Mouse (Mus musculus): Measurements from ENCODE around the gene Scyl3. TPM values are rescaled to one million over a fixed set of nuclear protein-coding genes. Genes with fewer than 3 reads are reported as not detected.
A peak's percentile ranks its signal among the peaks of the same experiment; 100 is the strongest.

Scyl3 gene
- total RNA-seq, 2 experiments from 2014 or later = 3.2 to 3.8 TPM

DNA sequence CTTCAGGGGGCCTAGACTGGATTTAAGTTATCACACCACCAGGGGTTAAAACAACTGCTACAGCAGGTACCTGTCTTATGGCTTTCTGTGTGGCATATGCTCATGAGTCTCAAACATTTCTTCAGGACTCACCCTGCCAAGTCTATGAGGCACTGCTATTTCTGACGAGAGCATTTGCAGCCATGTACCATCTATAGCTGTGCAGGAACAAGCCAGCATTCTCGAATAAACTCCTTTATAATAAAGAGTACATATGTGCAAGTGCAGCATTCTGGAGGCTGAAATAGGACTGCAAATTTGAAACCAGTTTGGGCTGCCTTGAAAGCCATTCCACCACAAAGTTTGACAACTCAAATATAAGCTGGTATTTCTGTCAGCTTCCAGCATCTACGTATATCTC is 29.1 kb downstream of the Scyl3 start:
- no peak for DNase-seq (ENCODE audit: low spot score)

DNA sequence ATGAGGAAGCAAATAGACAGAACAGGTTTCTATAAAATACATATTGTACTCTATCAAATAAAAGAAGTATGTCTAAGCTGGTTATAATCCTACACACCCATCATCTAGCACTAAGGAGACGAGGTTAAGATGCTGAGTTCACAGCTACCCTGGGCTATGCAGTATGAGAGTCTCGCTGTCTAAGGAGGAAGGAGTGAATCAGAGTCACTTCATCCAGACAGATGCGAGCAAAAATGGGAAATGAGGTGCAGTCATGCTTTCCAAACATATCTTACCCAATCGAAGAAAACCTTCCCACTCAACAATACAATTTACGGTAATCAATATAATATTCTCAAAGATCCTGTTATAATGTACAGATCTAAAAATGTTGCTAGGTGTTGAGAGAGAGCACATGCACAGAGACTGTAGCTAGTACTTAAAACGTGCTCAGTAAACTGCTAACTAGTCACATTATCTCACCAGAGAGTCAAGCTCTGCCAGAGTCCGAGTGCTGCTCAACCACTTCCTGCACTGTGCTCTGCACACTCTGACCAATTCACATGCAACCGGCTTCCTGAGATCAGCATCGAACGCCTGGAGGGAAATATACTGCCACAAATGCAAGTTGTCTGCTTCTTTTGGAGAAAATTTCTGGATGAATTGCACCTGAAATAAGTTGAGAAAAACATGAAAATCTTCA is 35.2 kb downstream of the Scyl3 start:
- DNase-seq (ENCODE audit: low spot score) = no peak

DNA sequence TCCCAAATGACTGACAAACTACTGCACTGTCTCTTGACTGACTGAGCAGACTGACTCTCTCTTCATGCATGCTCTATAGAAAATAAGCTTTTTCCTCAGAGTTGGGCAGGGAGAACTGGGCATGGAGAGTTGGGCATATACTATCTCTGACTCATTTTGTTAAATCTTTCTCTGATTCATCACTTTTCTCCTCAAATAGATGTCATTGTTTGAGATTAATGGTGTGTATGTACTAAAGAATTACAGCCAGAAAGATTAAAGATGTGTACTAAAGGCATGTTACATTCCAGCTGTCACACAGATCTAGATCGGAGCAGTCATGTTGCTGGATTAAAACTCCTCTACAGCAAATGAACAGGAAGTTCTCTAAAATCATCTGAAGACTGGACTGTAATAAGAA is 45.6 kb downstream of the Scyl3 start:
- DNase-seq (ENCODE audit: low spot score) = no peak

DNA sequence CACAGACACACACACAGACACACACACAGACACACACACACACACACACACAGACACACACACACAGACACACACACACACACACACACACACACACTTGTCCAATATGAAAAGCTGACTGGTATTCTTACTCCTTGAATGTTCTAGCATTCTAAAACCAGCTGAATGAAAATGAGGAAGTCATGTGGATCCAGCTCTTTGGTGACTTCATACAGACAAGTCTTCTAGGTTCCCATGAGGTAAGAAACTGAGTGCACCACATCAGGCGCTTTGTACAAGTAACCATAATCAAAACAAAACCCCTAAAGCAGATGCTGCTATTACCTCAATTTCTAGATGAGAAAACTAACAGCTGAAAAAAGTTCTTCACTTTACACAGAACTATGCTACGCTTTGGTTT is 46.2 kb downstream of the Scyl3 start:
- no peak for DNase-seq (ENCODE audit: low spot score)

DNA sequence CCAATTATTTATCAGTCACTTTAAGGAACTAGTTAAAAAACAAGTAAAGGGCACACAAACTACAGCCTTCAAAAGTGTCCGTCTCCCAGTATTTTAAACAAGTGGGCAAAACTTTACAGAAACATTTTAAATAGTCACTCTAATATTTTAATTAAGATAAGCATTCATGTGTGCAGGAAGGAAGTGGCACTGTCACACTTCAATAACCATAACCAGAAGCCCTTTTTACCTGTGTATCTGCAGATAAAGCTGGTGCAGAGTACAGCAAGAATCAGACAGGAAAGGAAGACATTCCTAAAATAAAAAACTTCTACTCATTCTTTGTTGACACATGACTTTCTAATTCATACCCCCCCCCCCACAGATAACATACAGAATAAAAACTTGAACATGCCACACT is 47.6 kb downstream of the Scyl3 start:
- no peak for DNase-seq (ENCODE audit: low spot score)

DNA sequence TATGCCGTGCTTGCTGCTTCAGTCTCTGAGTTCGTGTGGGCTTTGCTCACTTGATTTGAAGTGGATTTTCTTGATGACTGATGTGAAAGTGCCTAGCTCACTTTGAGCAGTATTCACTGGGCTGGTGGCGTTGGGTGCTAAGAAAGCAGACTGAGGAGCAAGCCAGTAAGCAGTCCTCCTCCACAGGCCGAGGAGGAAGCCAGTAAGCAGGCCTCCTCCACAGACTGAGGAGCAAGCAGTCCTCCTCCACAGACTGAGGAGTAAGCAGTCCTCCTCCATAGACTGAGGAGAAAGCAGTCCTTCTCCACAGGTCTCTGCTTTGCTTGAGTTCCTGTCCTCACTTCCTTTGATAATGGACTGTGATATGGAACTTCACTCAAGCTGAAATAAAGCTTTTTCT is 63.5 kb downstream of the Scyl3 start:
- no peak for DNase-seq (ENCODE audit: low spot score)

DNA sequence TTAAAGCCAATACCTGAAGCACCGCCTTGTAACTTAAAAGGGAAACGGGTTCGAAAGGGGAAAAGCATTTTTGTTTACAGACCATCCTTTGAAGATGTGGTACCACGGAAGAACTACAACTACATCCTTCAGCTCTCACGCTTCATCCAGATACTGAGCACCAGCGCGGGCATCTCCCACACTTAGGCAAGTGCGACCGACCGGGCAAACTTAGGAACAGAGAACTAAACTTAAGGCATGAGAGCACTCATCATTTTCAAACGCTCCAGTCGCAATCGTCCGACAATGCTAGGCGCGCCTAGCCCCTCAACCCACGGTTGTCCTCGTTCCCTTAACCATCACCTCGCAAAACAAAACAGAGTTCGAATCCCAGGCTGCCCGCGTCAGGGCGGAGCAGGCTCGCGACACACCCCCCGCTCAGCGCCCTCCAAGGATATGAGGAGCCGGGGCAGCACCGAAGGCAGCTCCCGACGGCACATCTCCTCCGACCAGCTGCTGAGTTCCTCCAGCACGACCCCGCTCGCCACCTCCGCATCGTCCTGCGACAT is 65.3 kb downstream of the Scyl3 start:
- DNase-seq (ENCODE audit: low spot score) = no peak

DNA sequence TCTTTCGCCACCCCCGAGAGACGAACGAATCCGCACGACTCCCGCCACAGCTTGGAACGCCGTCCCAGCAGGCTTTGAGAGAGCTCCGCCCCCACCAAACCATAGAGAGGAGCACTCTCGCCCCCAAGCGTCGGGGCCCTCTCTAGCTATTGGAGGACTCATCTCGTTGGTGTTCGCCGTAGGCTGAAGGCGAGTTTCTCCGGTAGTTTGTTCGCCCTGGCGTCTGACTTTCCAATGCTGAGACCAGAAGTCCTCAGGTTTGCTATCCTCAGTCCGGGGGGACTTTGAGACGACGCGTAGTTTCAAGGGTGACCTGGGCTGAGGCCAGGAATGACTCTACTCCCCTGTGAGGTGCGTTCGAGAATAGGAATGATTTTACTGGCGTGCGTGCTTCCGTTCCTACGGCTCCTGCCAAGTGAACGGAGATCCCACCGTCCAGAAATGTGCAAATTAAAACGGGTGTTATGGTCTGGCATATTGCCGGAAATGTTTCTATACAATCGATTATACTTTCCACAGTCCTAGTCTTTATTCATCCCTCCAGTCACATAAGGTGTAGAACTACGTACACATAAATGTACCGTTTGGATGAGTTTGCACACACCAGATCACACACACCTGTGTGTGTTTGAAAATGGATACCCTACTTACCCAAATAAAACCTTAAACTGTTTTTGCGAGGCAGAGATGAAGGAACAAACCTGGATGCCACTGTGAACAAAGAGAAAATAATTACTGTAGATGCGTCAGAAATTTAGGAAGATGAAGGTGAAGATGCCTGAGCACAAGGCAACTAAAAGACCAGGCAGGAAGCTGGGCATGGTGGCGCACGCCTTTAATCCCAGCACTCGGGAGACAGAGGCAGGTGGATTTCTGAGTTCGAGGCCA is 66.1 kb downstream of the Scyl3 start, which contains the start of the genes BC055324 and Mettl18:
BC055324 (minus strand) TSS at position 76 of the 888 bp plus-strand sequence.
Mettl18 (plus strand) TSS at position 169 of the 888 bp plus-strand sequence.
- peak; percentile 91 for DNase-seq (ENCODE audit: low spot score)

DNA sequence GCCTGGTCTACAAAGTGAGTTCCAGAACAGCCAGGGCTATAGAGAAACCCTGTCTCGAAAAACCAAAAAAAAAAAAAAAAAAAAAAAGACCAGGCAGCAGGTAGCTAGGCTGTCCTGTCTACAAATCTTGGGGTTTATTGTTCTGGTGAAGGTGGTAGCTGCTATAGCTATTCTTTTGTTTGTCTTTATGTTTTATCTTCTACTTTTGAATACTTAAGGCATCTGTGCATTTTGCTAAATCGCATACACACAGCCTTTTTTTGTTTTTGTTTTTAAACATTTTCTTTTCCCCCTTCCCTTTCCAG is 66.7 kb downstream of the Scyl3 start:
- no peak for DNase-seq (ENCODE audit: low spot score)

DNA sequence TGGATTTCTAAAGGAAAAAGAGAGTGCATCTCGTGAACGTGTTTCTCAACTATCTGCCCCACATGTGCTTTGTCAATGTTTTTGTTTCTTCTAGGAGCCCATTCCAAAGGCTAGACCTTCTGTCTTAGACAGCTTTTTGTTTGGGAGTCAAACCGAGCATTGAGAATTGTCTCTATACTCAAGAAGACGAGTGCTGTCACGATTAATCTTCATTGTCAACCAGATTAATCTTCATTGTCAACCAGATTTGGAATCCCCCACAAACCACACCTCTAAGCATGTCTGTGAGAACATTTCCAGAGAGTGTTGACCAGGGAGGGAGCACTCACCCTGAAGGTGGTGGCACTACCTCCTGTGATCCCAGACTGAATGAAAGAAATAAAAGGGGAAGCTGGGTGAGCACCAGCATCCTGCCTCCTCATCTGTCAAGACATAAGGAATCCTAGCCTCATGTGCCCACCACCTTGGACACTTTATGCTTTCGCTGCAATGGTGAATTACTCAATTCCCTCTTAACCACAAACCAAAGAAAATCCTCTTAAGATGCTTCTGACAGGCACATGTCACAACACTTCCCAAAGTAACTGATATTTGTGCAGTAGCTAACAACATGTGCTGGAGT is 73.0 kb downstream of the Scyl3 start:
- DNase-seq (ENCODE audit: low spot score) = no peak

DNA sequence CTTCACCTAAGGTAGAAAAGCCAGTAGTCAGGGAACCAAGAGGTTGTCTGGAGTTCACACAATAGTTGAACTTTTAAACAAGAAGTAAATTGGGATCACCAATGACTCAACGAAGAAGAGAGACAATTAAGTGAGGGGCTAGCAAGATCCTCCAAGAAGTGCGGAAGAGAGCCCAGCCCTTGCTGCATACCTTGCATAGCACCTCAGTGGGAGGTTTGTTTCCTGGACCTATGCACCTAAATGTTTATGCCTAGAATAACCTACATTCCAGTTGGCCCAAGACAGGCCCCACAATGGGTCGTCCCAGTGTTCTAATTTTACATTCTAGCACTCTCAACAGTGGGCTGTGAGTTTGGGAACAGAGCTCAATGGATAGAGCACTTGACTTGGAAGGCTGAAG is 75.4 kb downstream of the Scyl3 start:
- DNase-seq (ENCODE audit: low spot score) = no peak

Other genes with a start within 250 kb of the Scyl3 start
- gene Mettl11b, start 203.9 kb upstream of the Scyl3 start, total RNA-seq (2021) = 10 to 100 TPM; 21.9 to 42.0 TPM
- 10 to 100 TPM; 20.0 to 22.9 TPM for gene Kifap3, start 149.5 kb upstream of the Scyl3 start, total RNA-seq (2021)
- under 1 TPM; 0.21 to 0.31 TPM for gene BC055324, start 65.7 kb downstream of the Scyl3 start, total RNA-seq (2021)
- 1 to 10 TPM; 3.3 to 3.9 TPM for gene Mettl18, start 65.8 kb downstream of the Scyl3 start, total RNA-seq (2021)
- not detected for gene Sele, start 119.1 kb downstream of the Scyl3 start, total RNA-seq (2021)
- gene Sell, start 132.9 kb downstream of the Scyl3 start, total RNA-seq (2021) = not detected
- under 1 TPM; 0.27 to 0.62 TPM for gene Selp, start 186.2 kb downstream of the Scyl3 start, total RNA-seq (2021)
- under 1 TPM; 0.05 to 0.09 TPM for gene F5, start 222.7 kb downstream of the Scyl3 start, total RNA-seq (2021)

All from gastrocnemius, adult 18-20 months (tissue).